Mouse (Mus musculus) spleen, adult 2 months (tissue): ENCODE results near the gene Cul3. TPM values are rescaled to one million over a fixed set of nuclear protein-coding genes. Genes with fewer than 3 reads are reported as not detected.
A peak's percentile ranks its signal among the peaks of the same experiment; 100 is the strongest.

Experiments
- DNase-seq, 2 experiments: peaks; one replicate each; pipeline versions ENCODE4 v3.0.0 to v3.0.0-alpha.2; 2012 to 2021; ENCODE audit warnings: low spot score in 2 of 2, low read depth in 1 of 2
- H3K27ac ChIP-seq: fragments of 200-500 bp; 2 replicates; pipeline ENCODE4 v1.5.1; 2012; ENCODE audit warnings: low read length, inconsistent platforms; ENCODE audit not compliant: insufficient read depth
- H3K27me3 ChIP-seq: fragments of 200-500 bp; 2 replicates; pipeline ENCODE4 v1.6.1; 2012; ENCODE audit warnings: mild to moderate bottlenecking, moderate library complexity, low read length, inconsistent platforms; ENCODE audit not compliant: control insufficient read depth, insufficient read depth
- H3K36me3 ChIP-seq: fragments of 200-500 bp; 2 replicates; pipeline ENCODE4 v1.6.1; 2012; ENCODE audit warnings: mild to moderate bottlenecking, low read length, inconsistent platforms; ENCODE audit not compliant: control insufficient read depth, insufficient read depth
- H3K4me1 ChIP-seq: fragments of 200-500 bp; 2 replicates; pipeline ENCODE4 v1.6.1; 2011; ENCODE audit warnings: inconsistent platforms; ENCODE audit not compliant: control insufficient read depth, insufficient read depth, insufficient read length
- H3K4me3 ChIP-seq: fragments of 200-500 bp; 2 replicates; pipeline ENCODE4 v1.5.1; 2011; ENCODE audit warnings: mild to moderate bottlenecking, inconsistent platforms; ENCODE audit not compliant: insufficient read depth, insufficient read length; ENCODE audit errors: extremely low read depth
- CTCF ChIP-seq: fragments of 200-500 bp; IDR thresholded peaks from 2 replicates; pipeline ENCODE4 v1.5.1; 2011; ENCODE audit warnings: mild to moderate bottlenecking, inconsistent platforms; ENCODE audit not compliant: insufficient read depth, insufficient read length, insufficient replicate concordance; ENCODE audit errors: extremely low read depth
- POLR2A ChIP-seq: fragments of 200-500 bp; IDR thresholded peaks from 2 replicates; pipeline ENCODE4 v1.6.1; 2011; ENCODE audit warnings: low read depth, low read length, inconsistent platforms
- WGBS: fragments of 180-500 bp; shearing (Covaris S2); methylation state at CpG from one replicate; pipeline ENCODE4 v1.1.7; 2018; 5-methylcytosine and 5-hydroxymethylcytosine counted together
- polyA plus RNA-seq: library from polyadenylated mRNA; depleted of rRNA; stranded (reverse); fragments of >200 nt; gene quantifications from 2 replicates; pipeline ENCODE4 v1.2.3, GENCODE M21; 2012; rRNA removed

Cul3 gene
- 4.5 and 5.4 TPM in 2 replicates for polyA plus RNA-seq

GRCm38 (mm10) chr1:80340436-80341376 lies at the start of gene Cul3:
TSS of gene Cul3 (minus strand) at chr1:80340480.
- Histone ChIP-seq H3K4me1 (peaks cover 5% of the 10 kb centered on the region), H3K27me3 (no peaks in the 10 kb centered on the region), H3K4me3 (peak within 1 kb of the TSS; percentile 79), H3K27ac (peak within 1 kb of the TSS; percentile 94), H3K36me3 (no peaks in the 10 kb centered on the region)
- DNase-seq = peak; percentile 95 to 96
- TF ChIP-seq CTCF (no peak), POLR2A (peak; percentile 89)
- 10% methylated on average over 73 of the region's 85 CpGs for WGBS

GRCm38 (mm10) chr1:80389518-80389917 lies 49.2 kb upstream of the Cul3 start:
- H3K36me3 ChIP-seq = no peaks in the 10 kb centered on the region
- 12% methylated on average over 7 of the region's 7 CpGs for WGBS
- DNase-seq = peak in 1 of 2 experiments; percentile 38
- peak overlapping the region; percentile 70; the same call in 1 of the 2 replicates for H3K27ac ChIP-seq
- H3K4me1 ChIP-seq = peaks cover 3% of the 10 kb centered on the region; the same call in 1 of the 2 replicates
- H3K4me3 ChIP-seq = no peak overlapping the region
- TF ChIP-seq CTCF (no peak), POLR2A (no peak)
- no peaks in the 10 kb centered on the region for H3K27me3 ChIP-seq

- Histone ChIP-seq H3K36me3 (no peaks in the 10 kb centered on the region), H3K27ac (no peak overlapping the region), H3K4me1 (peaks cover 9% of the 10 kb centered on the region; the same call in 1 of the 2 replicates), H3K4me3 (peak overlapping the region; percentile 22; the same call in 1 of the 2 replicates), H3K27me3 (no peaks in the 10 kb centered on the region)
- DNase-seq = no peak
- WGBS = 30% methylated on average over 25 of the region's 25 CpGs
- no peak for TF ChIP-seq POLR2A
- TF ChIP-seq CTCF = no peak
Measured at GRCm38 (mm10) chr1:80383613-80384589, 43.6 kb upstream of the Cul3 start.

GRCm38 (mm10) chr1:80382928-80383327 lies 42.6 kb upstream of the Cul3 start:
- H3K4me1 ChIP-seq = peaks cover 10% of the 10 kb centered on the region; the same call in 1 of the 2 replicates
- TF ChIP-seq CTCF (no peak), POLR2A (no peak)
- H3K36me3 ChIP-seq = no peaks in the 10 kb centered on the region
- no peak for DNase-seq
- H3K4me3 ChIP-seq = no peak overlapping the region
- WGBS = 46% methylated on average over 7 of the region's 7 CpGs
- H3K27me3 ChIP-seq = no peaks in the 10 kb centered on the region
- H3K27ac ChIP-seq = no peak overlapping the region

- 1% methylated on average over 4 of the region's 4 CpGs for WGBS
- Histone ChIP-seq H3K4me1 (peaks cover 10% of the 10 kb centered on the region; the same call in 1 of the 2 replicates), H3K36me3 (no peaks in the 10 kb centered on the region)
Measured at GRCm38 (mm10) chr1:80381302-80381701, 41.0 kb upstream of the Cul3 start.

GRCm38 (mm10) chr1:80372010-80372409 lies 31.7 kb upstream of the Cul3 start:
- no peak for TF ChIP-seq CTCF
- no peak for TF ChIP-seq POLR2A
- 30% methylated on average over 3 of the region's 3 CpGs for WGBS
- DNase-seq = no peak
- Histone ChIP-seq H3K4me3 (no peak overlapping the region), H3K36me3 (no peaks in the 10 kb centered on the region), H3K27me3 (no peaks in the 10 kb centered on the region), H3K27ac (no peak overlapping the region), H3K4me1 (peaks cover 2% of the 10 kb centered on the region; the same call in 1 of the 2 replicates)

More at GRCm38 (mm10) chr1:80381302-80381701, 41.0 kb upstream of the Cul3 start:
- no peak for TF ChIP-seq CTCF
- no peak for TF ChIP-seq POLR2A
- no peak overlapping the region for H3K27ac ChIP-seq
- H3K27me3 ChIP-seq = no peaks in the 10 kb centered on the region
- no peak overlapping the region for H3K4me3 ChIP-seq
- DNase-seq = no peak
